Mouse (Mus musculus): ENCODE measurements around the gene Scyl1. TPM values are rescaled to one million over a fixed set of nuclear protein-coding genes. Genes with fewer than 3 reads are reported as not detected.

Scyl1 gene
- total RNA-seq, 2 experiments from 2014 or later: 74.1 to 80.9 TPM

DNA sequence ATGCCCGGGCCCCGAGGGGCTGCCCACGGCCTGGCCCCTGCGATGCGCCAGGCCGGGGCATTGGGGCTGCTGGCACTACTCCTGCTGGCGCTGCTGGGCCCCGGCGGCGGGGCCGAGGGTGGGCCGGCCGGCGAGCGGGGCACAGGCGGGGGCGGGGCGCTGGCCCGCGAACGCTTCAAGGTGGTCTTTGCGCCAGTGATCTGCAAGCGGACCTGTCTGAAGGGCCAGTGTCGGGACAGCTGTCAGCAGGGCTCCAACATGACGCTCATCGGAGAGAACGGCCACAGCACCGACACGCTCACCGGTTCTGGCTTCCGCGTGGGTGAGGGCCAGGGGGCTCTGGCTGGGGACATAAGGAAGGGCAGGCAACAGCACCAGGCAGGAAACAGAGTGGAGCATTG, 29.0 kb downstream of the Scyl1 start:
- no peak for TF ChIP-seq CTCF (conservative IDR thresholded peaks at IDR 0.05)
- peak overlapping the region; percentile 62 for H3K4me3 ChIP-seq
- DNase-seq (ENCODE audit: low spot score in 2 of 2): no peak
- peak overlapping the region; percentile 85 for H3K27ac ChIP-seq

DNA sequence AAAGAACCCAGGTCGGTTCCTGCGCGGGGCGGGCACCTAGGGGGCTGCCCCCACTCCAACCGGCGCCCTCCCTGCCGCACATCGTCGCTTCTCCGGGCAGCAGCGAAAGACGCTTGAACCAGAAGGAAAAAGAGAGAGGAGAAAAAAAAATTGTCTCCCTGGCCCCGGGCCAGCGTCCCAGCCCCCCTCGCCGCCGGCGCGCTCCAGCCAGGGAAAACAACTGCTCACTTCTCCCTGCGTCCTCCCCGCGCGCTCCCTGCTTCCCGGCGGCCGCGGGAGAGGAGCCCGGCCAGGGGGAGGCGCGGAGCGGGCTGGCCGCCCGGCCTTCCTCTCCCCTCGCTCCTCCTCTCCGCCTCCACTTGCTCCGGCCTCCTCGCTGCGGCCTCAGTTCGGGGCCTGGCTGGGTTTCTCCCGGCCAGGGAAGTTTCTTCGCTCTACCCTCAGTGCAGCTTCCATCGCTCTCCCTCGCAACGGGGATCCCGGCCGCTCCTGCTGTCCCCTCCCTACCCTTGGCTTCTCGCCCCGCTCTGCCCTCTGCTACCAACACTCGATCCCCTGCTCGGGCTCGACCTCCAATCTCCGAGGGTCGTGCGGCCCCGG, 29.5 kb downstream of the Scyl1 start:
- peak overlapping the region; percentile 85 for H3K27ac ChIP-seq
- peak overlapping the region; percentile 62 for H3K4me3 ChIP-seq
- peak; percentile 73 for DNase-seq (ENCODE audit: low spot score in 2 of 2)
- peak; percentile 34; the same call in 1 of the 2 replicates for TF ChIP-seq CTCF (conservative IDR thresholded peaks at IDR 0.05)

GRCm38 (mm10) chr19:5740320-5741317, 30.6 kb downstream of the Scyl1 start, which contains the start of gene Ltbp3:
Gene Ltbp3 (plus strand): TSS chr19:5740904.
- TF ChIP-seq CTCF (conservative IDR thresholded peaks at IDR 0.05): no peak
- Histone ChIP-seq H3K4me3 (peak within 1 kb of the TSS; percentile 62), H3K27ac (peak within 1 kb of the TSS; percentile 85)
- peak in 1 of 2 experiments; percentile 47 for DNase-seq (ENCODE audit: low spot score in 2 of 2)

DNA sequence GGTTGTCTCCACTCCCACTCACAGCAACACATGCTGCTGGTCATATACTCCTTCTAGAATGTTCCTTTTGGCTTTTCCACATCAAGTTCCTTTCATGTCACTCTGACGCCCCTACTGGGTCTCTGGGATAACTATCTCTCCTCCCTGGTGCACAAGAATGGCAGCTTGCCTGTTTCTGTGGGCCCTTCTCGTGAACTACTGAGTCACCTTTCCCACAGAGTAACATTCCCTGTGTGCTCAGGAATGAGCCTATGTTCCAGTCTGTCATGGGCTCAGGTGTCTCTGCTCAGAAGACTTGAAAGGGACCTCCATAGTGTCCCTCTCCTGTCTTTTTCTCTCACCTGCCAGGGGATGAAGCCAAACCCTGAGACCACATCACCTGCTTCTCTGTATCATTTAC, 31.8 kb downstream of the Scyl1 start:
- no peak overlapping the region for H3K4me3 ChIP-seq
- no peak overlapping the region for H3K27ac ChIP-seq
- TF ChIP-seq CTCF (conservative IDR thresholded peaks at IDR 0.05): no peak
- no peak for DNase-seq (ENCODE audit: low spot score in 2 of 2)

GRCm38 (mm10) chr19:5734325-5734724, 36.9 kb downstream of the Scyl1 start:
- TF ChIP-seq CTCF (conservative IDR thresholded peaks at IDR 0.05): no peak
- no peak overlapping the region for H3K27ac ChIP-seq
- DNase-seq (ENCODE audit: low spot score in 2 of 2): no peak
- no peak overlapping the region for H3K4me3 ChIP-seq

DNA sequence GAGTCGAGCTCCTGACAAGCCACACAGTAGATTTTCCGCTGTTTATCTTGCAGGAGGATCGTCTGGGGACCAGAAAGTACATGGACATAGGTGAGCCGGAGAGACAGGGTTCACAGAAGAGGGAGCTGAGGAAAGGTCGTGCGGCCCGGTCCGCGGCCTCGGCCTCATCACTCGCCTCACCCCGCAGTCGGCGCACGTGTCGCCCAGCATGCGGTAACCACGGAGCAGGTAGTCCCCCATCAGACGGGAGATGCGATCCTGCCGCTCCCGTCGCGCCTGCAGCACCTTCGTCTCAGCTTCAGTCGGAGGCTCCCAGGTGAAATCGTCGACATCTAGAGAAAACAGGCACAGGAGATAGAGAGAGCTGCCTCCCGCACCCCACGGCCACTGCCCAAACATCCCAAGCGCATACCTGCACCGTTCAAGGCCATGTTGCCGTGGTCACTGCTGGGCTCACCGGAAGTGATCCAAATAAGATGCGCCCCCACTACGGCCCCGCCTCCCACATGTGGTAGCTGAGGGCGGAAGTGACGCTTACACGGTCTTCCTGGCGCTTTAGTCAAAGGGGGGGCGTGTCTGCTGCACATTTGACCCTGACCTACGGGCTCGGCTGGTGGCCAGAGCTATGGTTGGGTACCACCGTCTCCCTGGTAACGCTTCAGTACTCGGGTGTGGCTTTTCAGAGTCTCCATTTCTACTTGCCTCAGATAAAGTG, 39.8 kb downstream of the Scyl1 start:
- Histone ChIP-seq H3K27ac (peak overlapping the region; percentile 81), H3K4me3 (peak overlapping the region; percentile 77)
- peak; percentile 93 to 94 for DNase-seq (ENCODE audit: low spot score in 2 of 2)
- no peak for TF ChIP-seq CTCF (conservative IDR thresholded peaks at IDR 0.05)

- Histone ChIP-seq H3K4me3 (peak overlapping the region; percentile 77), H3K27ac (peak overlapping the region; percentile 81)
- DNase-seq (ENCODE audit: low spot score in 2 of 2): no peak
- peak; percentile 61 for TF ChIP-seq CTCF (conservative IDR thresholded peaks at IDR 0.05)
Measured at GRCm38 (mm10) chr19:5730314-5731186, 40.7 kb downstream of the Scyl1 start.

DNA sequence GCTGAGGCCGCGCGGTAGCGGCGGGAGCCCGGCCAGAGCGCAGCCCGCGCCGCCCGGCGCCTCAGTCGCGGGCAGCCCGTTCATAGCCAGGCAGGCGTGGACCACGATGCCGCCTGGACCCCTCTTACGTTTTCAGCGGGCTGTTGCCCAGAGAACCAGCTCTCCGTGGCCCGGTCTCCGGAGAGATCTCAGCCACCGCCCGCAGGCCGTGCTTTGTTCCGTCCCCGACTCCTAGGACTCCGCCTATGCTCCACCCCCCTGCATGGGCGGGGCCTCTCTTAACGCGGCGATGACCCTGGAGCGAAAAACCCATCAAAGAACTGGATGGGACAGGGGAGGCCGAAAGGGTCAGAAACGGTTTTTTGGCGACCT, 41.8 kb downstream of the Scyl1 start, which contains the start of gene Fam89b:
Gene Fam89b (minus strand): TSS at position 210 of the 372 bp plus-strand sequence.
- DNase-seq (ENCODE audit: low spot score in 2 of 2): peak; percentile 82 to 85

DNA sequence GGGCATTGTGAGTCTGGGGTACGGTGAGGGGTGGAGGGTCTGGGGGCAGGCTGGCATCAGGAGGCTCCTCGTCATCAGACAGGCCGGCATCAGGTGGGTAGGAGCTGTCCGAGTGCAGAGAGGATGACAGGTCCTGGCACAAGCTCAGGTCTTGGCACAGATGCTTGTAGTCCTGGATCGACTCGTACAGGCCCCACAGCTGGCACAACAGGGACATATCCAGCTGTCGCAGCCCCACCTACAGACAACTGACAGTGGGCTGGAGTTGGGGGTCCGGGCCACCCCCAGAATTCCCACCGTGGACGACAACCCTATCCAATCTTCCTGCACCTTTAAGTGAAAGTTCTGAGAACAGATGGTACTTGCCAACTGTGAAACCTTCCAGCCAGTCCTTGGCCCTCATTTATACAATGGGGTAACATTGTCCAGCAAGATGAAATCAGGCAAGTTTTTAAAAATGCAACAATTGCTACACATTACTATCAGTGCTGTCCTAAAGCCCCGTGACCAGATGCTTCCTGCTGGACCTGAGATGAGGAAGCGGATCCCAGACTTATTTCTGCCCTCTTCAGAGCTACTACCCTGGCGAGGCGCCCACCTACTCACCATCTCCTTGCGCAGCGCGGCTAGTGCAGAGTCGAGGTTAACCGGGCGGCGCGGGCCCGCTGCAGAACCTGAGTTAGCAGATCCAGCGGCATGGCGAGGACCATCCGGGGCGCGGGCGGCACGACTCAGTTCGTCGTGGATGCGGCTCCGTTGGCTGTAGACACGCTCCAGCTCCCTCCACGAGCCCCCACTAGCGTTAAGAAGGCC, 42.4 kb downstream of the Scyl1 start:
- Histone ChIP-seq H3K27ac (peak overlapping the region; percentile 96), H3K4me3 (peak overlapping the region; percentile 94)
- no peak for DNase-seq (ENCODE audit: low spot score in 2 of 2)
- TF ChIP-seq CTCF (conservative IDR thresholded peaks at IDR 0.05): no peak

More for the DNA sequence above, 41.8 kb downstream of the Scyl1 start, which contains the start of gene Fam89b:
- Histone ChIP-seq H3K27ac (peak within 1 kb of the TSS; percentile 96), H3K4me3 (peak within 1 kb of the TSS; percentile 94)
- no peak for TF ChIP-seq CTCF (conservative IDR thresholded peaks at IDR 0.05)

DNA sequence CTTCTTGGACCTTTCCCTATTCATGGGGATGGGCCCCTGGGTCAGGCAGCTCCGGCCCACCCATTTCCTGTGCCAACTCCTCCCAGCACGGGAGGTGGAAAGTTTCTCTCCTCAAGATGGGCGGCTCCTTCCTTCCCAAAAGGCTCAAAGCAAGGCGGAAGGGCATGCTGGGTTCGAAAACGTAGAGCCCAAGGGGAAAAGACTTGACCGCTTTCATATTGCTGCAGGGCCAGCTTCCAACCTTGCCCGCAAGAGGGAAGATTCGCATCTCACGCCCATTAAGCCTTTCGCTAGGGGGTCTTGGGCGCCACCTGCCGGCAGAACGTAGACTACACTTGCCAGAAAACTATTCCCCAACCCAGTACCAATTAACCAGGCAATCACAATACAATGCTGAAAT, 43.5 kb downstream of the Scyl1 start:
- DNase-seq (ENCODE audit: low spot score in 2 of 2): peak; percentile 85 to 93
- peak overlapping the region; percentile 94 for H3K4me3 ChIP-seq
- peak; percentile 98 for TF ChIP-seq CTCF (conservative IDR thresholded peaks at IDR 0.05)
- H3K27ac ChIP-seq: peak overlapping the region; percentile 96
